Mouse (Mus musculus) CH12.LX (cell line): ENCODE measurements around the gene Bcr. TPM values are rescaled to one million over a fixed set of nuclear protein-coding genes. Genes with fewer than 3 reads are reported as not detected.

Experiments
- DNase-seq: peaks from one replicate; pipeline ENCODE4 v3.0.0-alpha.2; 2013; ENCODE audit errors: extremely low read depth
- H3K27ac ChIP-seq: 2 replicates; pipeline ENCODE4 v1.5.1; 2012; ENCODE audit warnings: low read depth, mild to moderate bottlenecking, control low read depth, moderate library complexity; ENCODE audit not compliant: insufficient read depth
- H3K27me3 ChIP-seq: replicated peaks from 2 replicates; pipeline ENCODE3; 2012; ENCODE audit warnings: inconsistent platforms
- H3K36me3 ChIP-seq, 2 experiments: replicated peaks in 1 of 2; 2 replicates each; pipeline versions ENCODE3 to v1.6.1; 2012; ENCODE audit warnings: inconsistent platforms in 1 of 2, low read length in 1 of 2, mild to moderate bottlenecking in 1 of 2, mixed read lengths in 1 of 2, moderate library complexity in 1 of 2; ENCODE audit not compliant: control insufficient read depth in 1 of 2, insufficient read depth in 1 of 2
- H3K4me1 ChIP-seq, 2 experiments: 2 replicates each; pipeline ENCODE4 v1.6.1; 2012; ENCODE audit warnings: inconsistent platforms in 1 of 2, moderate library complexity in 1 of 2; ENCODE audit not compliant: insufficient read depth in 2 of 2, control insufficient read depth in 1 of 2
- H3K4me2 ChIP-seq: 2 replicates; pipeline ENCODE4 v1.6.1; 2012; ENCODE audit warnings: low read depth, mild to moderate bottlenecking, control low read depth; ENCODE audit not compliant: poor library complexity, insufficient read depth, severe bottlenecking
- H3K4me3 ChIP-seq, 3 experiments: fragments of 150-350 bp in 1 of 3; sonication (generic) in 1 of 3; replicated peaks in 1 of 3; 2 replicates each; pipeline versions ENCODE3 to v1.5.1; 2011 to 2012; ENCODE audit warnings: low read depth in 2 of 3, low read length in 2 of 3, mild to moderate bottlenecking in 2 of 3, moderate library complexity in 2 of 3, control low read depth in 1 of 3, improper control_type of control experiment in 1 of 3, inconsistent platforms in 1 of 3, mixed read lengths in 1 of 3; ENCODE audit not compliant: poor library complexity in 1 of 3
- H3K79me2 ChIP-seq: replicated peaks from 2 replicates; pipeline ENCODE4 v1.6.1; 2012; ENCODE audit warnings: mild to moderate bottlenecking, moderate library complexity; ENCODE audit not compliant: control insufficient read depth, poor library complexity, insufficient read depth, severe bottlenecking; ENCODE audit errors: extremely low read depth
- H3K9ac ChIP-seq: 2 replicates; pipeline ENCODE4 v1.6.1; 2012; ENCODE audit warnings: low read depth, mild to moderate bottlenecking, control low read depth, moderate library complexity; ENCODE audit not compliant: insufficient read depth
- H3K9me3 ChIP-seq: replicated peaks from 2 replicates; pipeline ENCODE3; 2012; ENCODE audit warnings: low read length, inconsistent platforms, mixed read lengths
- BHLHE40 ChIP-seq: IDR thresholded peaks from 2 replicates; pipeline ENCODE4 v1.6.1; 2011; ENCODE audit warnings: mild to moderate bottlenecking, low read depth, low read length, improper control_type of control experiment
- CHD1 ChIP-seq: IDR thresholded peaks from 2 replicates; pipeline ENCODE4 v1.6.1; 2012; ENCODE audit warnings: low read depth, low read length, improper control_type of control experiment, inconsistent platforms
- CTCF ChIP-seq, 2 experiments: IDR thresholded peaks in 1 of 2; conservative IDR thresholded peaks in 1 of 2; 2 replicates each; pipeline ENCODE4 v1.5.1; 2011 to 2012; ENCODE audit warnings: low read depth in 2 of 2, low read length in 2 of 2, improper control_type of control experiment in 1 of 2, inconsistent platforms in 1 of 2, mild to moderate bottlenecking in 1 of 2, moderate library complexity in 1 of 2
- E2F4 ChIP-seq: IDR thresholded peaks from 2 replicates; pipeline ENCODE4 v1.6.1; 2011; ENCODE audit warnings: low read depth, low read length, improper control_type of control experiment; ENCODE audit not compliant: insufficient replicate concordance
- ELF1 ChIP-seq: IDR thresholded peaks from 2 replicates; pipeline ENCODE4 v1.6.1; 2014; ENCODE audit warnings: low read depth, mild to moderate bottlenecking, inconsistent platforms, low read length, improper control_type of control experiment
- ETS1 ChIP-seq: conservative IDR thresholded peaks from 2 replicates; pipeline ENCODE4 v1.6.1; 2012; ENCODE audit warnings: low read depth, mild to moderate bottlenecking, inconsistent platforms, low read length, improper control_type of control experiment, moderate library complexity
- GABPA ChIP-seq: IDR thresholded peaks from 2 replicates; pipeline ENCODE4 v1.6.1; 2012; ENCODE audit warnings: low read depth, low read length, improper control_type of control experiment, inconsistent platforms; ENCODE audit not compliant: insufficient replicate concordance
- MAX ChIP-seq: IDR thresholded peaks from 2 replicates; pipeline ENCODE4 v1.6.1; 2011; ENCODE audit warnings: low read length, improper control_type of control experiment
- MYC ChIP-seq: IDR thresholded peaks from 2 replicates; pipeline ENCODE4 v1.6.1; 2011; ENCODE audit warnings: low read depth, mild to moderate bottlenecking, improper control_type of control experiment, low read length
- NRF1 ChIP-seq: IDR thresholded peaks from 2 replicates; pipeline ENCODE4 v1.6.1; 2014; ENCODE audit warnings: low read depth, mild to moderate bottlenecking, inconsistent platforms, low read length, improper control_type of control experiment, moderate library complexity
- POLR2A ChIP-seq: IDR thresholded peaks from 2 replicates; pipeline ENCODE4 v1.6.1; 2011; ENCODE audit warnings: low read depth, mild to moderate bottlenecking, improper control_type of control experiment, low read length
- POLR2AphosphoS2 ChIP-seq: IDR thresholded peaks from 2 replicates; pipeline ENCODE4 v1.6.1; 2011; ENCODE audit warnings: low read depth, low read length, improper control_type of control experiment
- TBP ChIP-seq: conservative IDR thresholded peaks from 2 replicates; pipeline ENCODE4 v1.6.1; 2011; ENCODE audit warnings: low read depth, low read length, improper control_type of control experiment
- USF2 ChIP-seq: conservative IDR thresholded peaks from 2 replicates; pipeline ENCODE4 v1.6.1; 2011; ENCODE audit warnings: low read depth, low read length, improper control_type of control experiment
- ZC3H11A ChIP-seq: IDR thresholded peaks from 2 replicates; pipeline ENCODE4 v1.6.1; 2012; ENCODE audit warnings: low read depth, mild to moderate bottlenecking, inconsistent platforms, low read length, improper control_type of control experiment
- ZKSCAN1 ChIP-seq: IDR thresholded peaks from 2 replicates; pipeline ENCODE4 v1.6.1; 2012; ENCODE audit warnings: low read depth, inconsistent platforms, low read length, improper control_type of control experiment, borderline replicate concordance
- dilution Hi-C: fragments of 300-500 bp; cut with MboI; formaldehyde crosslinking; loops from 2 replicates; pipeline ENCODE4 v1.14.3; 2020; ENCODE audit warnings: low sequenced_read_pairs; ENCODE audit not compliant: extremely low pct_unique_long_range_greater_than_20kb, extremely low pct_ligation_motif_present
- in situ Hi-C: fragments of 300-500 bp; cut with MboI; formaldehyde crosslinking; loops from 3 replicates; pipeline ENCODE4 v1.14.3; 2019; ENCODE audit warnings: low sequenced_read_pairs, low pct_ligation_motif_present, low pct_unique_long_range_greater_than_20kb, mixed read lengths
- polyA plus RNA-seq: library from polyadenylated mRNA; unstranded; fragments of >175 nt; gene quantifications from 2 replicates; pipeline ENCODE4 v1.2.1, GENCODE M21; 2012; ENCODE audit warnings: low read depth; ENCODE audit not compliant: insufficient read length
- total RNA-seq, 2 experiments: library from RNA; depleted of rRNA; stranded (reverse); fragments of 300-350 nt in 1 of 2; fragments of >200 nt in 1 of 2; gene quantifications; 2 replicates each; pipeline ENCODE4 v1.2.3; 2012 to 2014

The Bcr gene
- total and polyA plus RNA-seq, 3 experiments, result 4.0 to 22.1 (median 20.0) TPM

DNA sequence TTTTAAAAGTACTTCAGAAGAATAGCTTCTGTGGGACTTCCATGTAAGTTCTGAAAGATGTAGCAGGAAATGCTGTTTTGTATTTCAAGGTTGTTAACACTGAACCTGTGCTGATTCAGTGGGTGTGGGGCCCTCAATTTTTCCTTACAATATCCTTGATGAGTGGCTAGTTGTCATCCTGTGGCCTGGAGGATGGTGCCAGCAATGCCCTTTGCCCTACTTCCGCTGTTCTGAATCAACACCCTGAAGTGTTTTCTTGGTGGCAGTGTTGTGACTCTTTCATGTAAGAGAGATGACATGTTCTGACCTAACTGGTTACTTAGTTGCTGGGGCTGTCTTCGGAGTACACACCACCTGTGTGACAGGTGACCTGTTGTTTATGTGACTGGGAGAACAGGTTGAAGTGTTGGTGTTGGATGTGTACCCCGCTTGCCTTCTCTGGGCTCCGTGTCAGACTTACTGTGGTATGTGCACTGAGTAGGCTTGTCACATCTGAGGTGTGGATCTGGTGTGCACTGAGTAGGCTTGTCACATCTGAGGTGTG lies 172.3 kb downstream of the Bcr start:
- Histone ChIP-seq H3K4me2 (no peak overlapping the region), H3K4me3 (no peak overlapping the region), H3K9ac (no peak overlapping the region), H3K27ac (no peak overlapping the region), H3K79me2 (peaks cover 10% of the 10 kb centered on the region), H3K36me3 (peaks cover 29 to 81% of the 10 kb centered on the region in 2 experiments), H3K9me3 (no peaks in the 10 kb centered on the region), H3K4me1 (peaks cover 9 to 37% of the 10 kb centered on the region in 2 experiments), H3K27me3 (no peaks in the 10 kb centered on the region)
- TF ChIP-seq ZKSCAN1, result no peak
- in situ Hi-C loops (no loop called here), dilution Hi-C loops (no loop called here)
- DNase-seq, result no peak

DNA sequence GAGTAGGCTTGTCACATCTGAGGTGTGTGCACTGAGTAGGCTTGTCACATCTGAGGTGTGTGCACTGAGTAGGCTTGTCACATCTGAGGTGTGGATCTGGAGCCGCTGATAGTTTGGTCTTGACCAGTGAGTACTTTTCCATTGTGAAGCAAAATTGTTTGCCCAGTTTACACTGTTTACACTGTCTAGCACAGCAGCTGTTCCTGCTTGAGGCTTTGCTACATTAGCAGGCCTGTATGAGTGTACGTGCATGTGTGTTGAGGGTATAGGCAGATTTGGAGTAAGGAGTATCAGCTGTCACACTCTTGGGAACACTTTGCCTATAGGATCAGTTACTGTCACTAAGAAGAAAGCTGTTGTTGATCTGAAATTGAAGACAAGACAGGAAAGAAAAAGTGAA lies 173.1 kb downstream of the Bcr start:
- Histone ChIP-seq H3K27ac (no peak overlapping the region), H3K4me1 (peaks cover 9 to 34% of the 10 kb centered on the region in 2 experiments), H3K9ac (no peak overlapping the region), H3K9me3 (no peaks in the 10 kb centered on the region), H3K4me2 (no peak overlapping the region), H3K27me3 (no peaks in the 10 kb centered on the region), H3K4me3 (no peak overlapping the region), H3K36me3 (peaks cover 29 to 78% of the 10 kb centered on the region in 2 experiments), H3K79me2 (peaks cover 10% of the 10 kb centered on the region)
- no peak for DNase-seq
- dilution Hi-C loops, result no loop called here
- TF ChIP-seq USF2 (no peak), CHD1 (no peak), ETS1 (no peak), TBP (no peak), ZC3H11A (no peak), MYC (no peak), CTCF (conservative IDR thresholded peaks at IDR 0.05 in 1 of 2, IDR thresholded peaks at IDR 0.05 in 1 of 2; ENCODE audit: low read depth in 2 of 2, low read length in 2 of 2) (no peak), E2F4 (no peak), BHLHE40 (no peak), POLR2AphosphoS2 (no peak), ELF1 (no peak), ZKSCAN1 (no peak), MAX (no peak), GABPA (no peak), NRF1 (no peak), POLR2A (no peak)
- in situ Hi-C loops, result no loop called here

Other genes starting within 250 kb of the Bcr start
- gene Gnaz, start 93.4 kb upstream of the Bcr start, total RNA-seq (2012; rRNA removed), result 36.9 and 49.9 TPM in 2 replicates
- gene Gnaz, start 93.4 kb upstream of the Bcr start, total RNA-seq (2014; rRNA removed), result 4.3 and 5.5 TPM in 2 replicates
- gene Gnaz, start 93.4 kb upstream of the Bcr start, polyA plus RNA-seq, result 2.7 TPM in 2 replicates
- gene Rsph14, start 28.0 kb upstream of the Bcr start, total RNA-seq (2012; rRNA removed), result 0.13 TPM in 1 of 2 replicates, not detected in the other
- gene Rsph14, start 28.0 kb upstream of the Bcr start, total RNA-seq (2014; rRNA removed), result not detected in 2 replicates
- gene Rsph14, start 28.0 kb upstream of the Bcr start, polyA plus RNA-seq, result not detected in 2 replicates
- gene Rab36, start 23.5 kb upstream of the Bcr start, total RNA-seq (2012; rRNA removed), result 0.59 and 0.67 TPM in 2 replicates
- gene Rab36, start 23.5 kb upstream of the Bcr start, total RNA-seq (2014; rRNA removed), result 0.07 and 0.34 TPM in 2 replicates
- 1.2 and 1.5 TPM in 2 replicates for gene Rab36, start 23.5 kb upstream of the Bcr start, polyA plus RNA-seq
- 21.0 and 21.1 TPM in 2 replicates for gene Specc1l, start 151.5 kb downstream of the Bcr start, total RNA-seq (2012; rRNA removed)
- gene Specc1l, start 151.5 kb downstream of the Bcr start, total RNA-seq (2014; rRNA removed), result 15.3 and 18.6 TPM in 2 replicates
- gene Specc1l, start 151.5 kb downstream of the Bcr start, polyA plus RNA-seq, result 23.6 and 25.1 TPM in 2 replicates